19 mouse cellular contexts compared by ENCODE assay signal in the genomic region with DNA sequence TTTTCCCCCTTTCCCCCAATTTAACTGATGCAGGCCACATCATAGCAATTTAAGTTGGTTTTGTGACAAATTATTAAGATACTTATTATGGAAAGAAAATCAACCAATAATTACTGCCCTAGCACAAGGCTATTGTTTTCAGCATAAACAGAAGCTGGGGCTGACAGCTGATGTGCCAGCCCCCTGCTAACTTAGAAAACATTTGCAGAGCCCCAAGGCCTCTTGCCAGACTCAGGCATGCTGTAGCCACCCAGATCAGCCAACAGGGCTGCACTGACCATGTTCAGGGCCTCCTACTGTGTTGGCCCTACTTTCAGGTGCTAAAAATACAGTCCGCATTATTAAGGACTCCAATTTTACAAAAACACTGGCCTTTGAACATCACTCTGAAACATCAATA.
DNase-seq lines count a peak whose midpoint lies in the region; ATAC-seq and TF ChIP-seq lines count a peak whose summit lies in the region.
"Had no signal": no experiment of that assay in that cellular context is flagged by ENCODE, and none has a peak within 500 bp of the region (broad histone marks: within the 10 kb centered on the region; RNA-seq: fewer than 3 reads in every experiment).

No protein-coding gene starts in this region.

- intact Hi-C loops in heart, postnatal 25 days (cut with DNase I): no loop called here

- no peak overlapping the region for H3K9ac ChIP-seq in forebrain, embryonic 15.5 days (replicated peaks)
- H3K9ac ChIP-seq in forebrain, embryonic 12.5 days: no peak overlapping the region
- H3K9ac ChIP-seq in forebrain, postnatal 0 days: no peak overlapping the region
- H3K9ac ChIP-seq: embryonic facial prominence, embryonic 15.5 days; heart, embryonic 13.5 days; liver, embryonic 13.5 days had no signal

- no peak overlapping the region for H3K4me2 ChIP-seq in forebrain, embryonic 15.5 days (replicated peaks)
- no peak overlapping the region for H3K4me2 ChIP-seq in forebrain, embryonic 12.5 days
- H3K4me2 ChIP-seq in forebrain, postnatal 0 days (ENCODE audit: low read depth): no peak overlapping the region
- H3K4me2 ChIP-seq: embryonic facial prominence, embryonic 15.5 days; heart, embryonic 13.5 days; liver, embryonic 13.5 days; midbrain, embryonic 11.5 days had no signal

- H3K4me3 ChIP-seq in forebrain, embryonic 15.5 days: no peak overlapping the region
- H3K4me3 ChIP-seq in forebrain, embryonic 12.5 days (replicated peaks): no peak overlapping the region
- no peak overlapping the region for H3K4me3 ChIP-seq in cerebellum, adult 2 months (replicated peaks; ENCODE audit: insufficient read depth, low read depth, low read length)
- no peak overlapping the region for H3K4me3 ChIP-seq in forebrain, postnatal 0 days (ENCODE audit: low read depth, low read length)
- H3K4me3 ChIP-seq: embryonic facial prominence, embryonic 15.5 days; heart, embryonic 13.5 days; liver, embryonic 13.5 days; myocyte had no signal

- DNase-seq in brain, adult 2 months (ENCODE audit: low read depth, low spot score): peak; percentile 90
- peak; percentile 71 to 88 for DNase-seq in cerebellum, adult 2 months
- no peak for DNase-seq in forebrain, postnatal 0 days
- no peak for DNase-seq in urinary bladder, postnatal 4 days (ENCODE audit: low spot score in 2 of 2)
- no peak for DNase-seq in heart, postnatal 25 days (ENCODE audit: low spot score)
- DNase-seq: B cell, adult 2 months; kidney, adult 9 months; layer of hippocampus, postnatal 36 days; liver, embryonic 13.5 days; lung, postnatal 14 days; right cerebral cortex, postnatal 4 days; thymus, adult 18-20 months had no signal

- peak; percentile 79 for ATAC-seq in forebrain, embryonic 15.5 days (replicated peaks)
- no peak for ATAC-seq in forebrain, embryonic 12.5 days (ENCODE audit: low FRiP score)
- ATAC-seq in forebrain, postnatal 0 days: peak; percentile 56; the same call in 1 of the 2 replicates
- ATAC-seq in megakaryocyte-erythroid progenitor cell, adult 5-6 weeks (replicated peaks; ENCODE audit: low FRiP score, low TSS enrichment, poor library complexity, severe bottlenecking): no peak

- H3K27me3 ChIP-seq in forebrain, embryonic 15.5 days: no peaks in the 10 kb centered on the region
- H3K27me3 ChIP-seq in forebrain, embryonic 12.5 days: no peaks in the 10 kb centered on the region
- no peaks in the 10 kb centered on the region for H3K27me3 ChIP-seq in cerebellum, adult 2 months (ENCODE audit: control insufficient read depth, insufficient read depth, low read length)
- no peaks in the 10 kb centered on the region for H3K27me3 ChIP-seq in forebrain, postnatal 0 days (ENCODE audit: insufficient read depth, low read length)
- H3K27me3 ChIP-seq: embryonic facial prominence, embryonic 15.5 days; heart, embryonic 13.5 days; liver, embryonic 13.5 days had no signal

- 0 out of 2 replicates have a peak, but pooled peaks have one; percentile 8 for TF ChIP-seq CTCF in cerebellum, adult 2 months (IDR thresholded peaks at IDR 0.05; ENCODE audit: borderline replicate concordance, insufficient read depth, low read depth, low read length)
- no peak for TF ChIP-seq CTCF in forebrain, postnatal 0 days (IDR thresholded peaks at IDR 0.05; ENCODE audit: low read depth)

- H3K9me3 ChIP-seq in forebrain, embryonic 15.5 days: no peaks in the 10 kb centered on the region
- H3K9me3 ChIP-seq in forebrain, embryonic 12.5 days: no peaks in the 10 kb centered on the region
- H3K9me3 ChIP-seq in forebrain, postnatal 0 days (ENCODE audit: low read length): no peaks in the 10 kb centered on the region
- H3K9me3 ChIP-seq: embryonic facial prominence, embryonic 15.5 days; heart, embryonic 13.5 days; liver, embryonic 13.5 days had no signal

- no peak overlapping the region for H3K27ac ChIP-seq in forebrain, embryonic 15.5 days (replicated peaks)
- no peak overlapping the region for H3K27ac ChIP-seq in forebrain, embryonic 12.5 days
- H3K27ac ChIP-seq in cerebellum, adult 2 months (ENCODE audit: insufficient read depth, low read length): peak overlapping the region; percentile 66; the same call in 1 of the 2 replicates
- no peak overlapping the region for H3K27ac ChIP-seq in forebrain, postnatal 0 days (ENCODE audit: low read depth, low read length)
- H3K27ac ChIP-seq: embryonic facial prominence, embryonic 15.5 days; heart, embryonic 13.5 days; liver, embryonic 13.5 days had no signal

- H3K36me3 ChIP-seq in forebrain, embryonic 15.5 days: no peaks in the 10 kb centered on the region
- no peaks in the 10 kb centered on the region for H3K36me3 ChIP-seq in forebrain, embryonic 12.5 days (replicated peaks)
- H3K36me3 ChIP-seq in forebrain, postnatal 0 days (ENCODE audit: insufficient read depth): no peaks in the 10 kb centered on the region
- H3K36me3 ChIP-seq: embryonic facial prominence, embryonic 15.5 days; heart, embryonic 13.5 days; liver, embryonic 13.5 days had no signal

- 77% methylated on average over 1 of the region's 1 CpGs for WGBS in forebrain, embryonic 15.5 days
- WGBS in forebrain, embryonic 12.5 days: 95% methylated on average over 1 of the region's 1 CpGs
- 6% methylated on average over 1 of the region's 1 CpGs for WGBS in cerebellum, adult 2 months
- WGBS in forebrain, postnatal 0 days: 59% methylated on average over 1 of the region's 1 CpGs

- no peak for TF ChIP-seq POLR2A in cerebellum, adult 2 months (IDR thresholded peaks at IDR 0.05; ENCODE audit: borderline replicate concordance, insufficient read depth, low read length)

- H3K4me1 ChIP-seq in forebrain, embryonic 15.5 days: peaks cover 19% of the 10 kb centered on the region
- H3K4me1 ChIP-seq in forebrain, embryonic 12.5 days: peaks cover 9% of the 10 kb centered on the region; the same call in 1 of the 2 replicates
- peaks cover 6% of the 10 kb centered on the region; the same call in 1 of the 2 replicates for H3K4me1 ChIP-seq in cerebellum, adult 2 months (ENCODE audit: control insufficient read depth, insufficient read depth, low read length)
- H3K4me1 ChIP-seq in forebrain, postnatal 0 days (ENCODE audit: insufficient read depth): no peaks in the 10 kb centered on the region
- H3K4me1 ChIP-seq: liver, embryonic 13.5 days had no signal

Comparison
In these comparisons a context has a peak if more than half of its experiments do, and no peak if none do; other contexts are left out.
1. ATAC-seq: peak in forebrain, embryonic 15.5 days (single experiment) and forebrain, postnatal 0 days (single experiment); none in forebrain, embryonic 12.5 days (single experiment) and megakaryocyte-erythroid progenitor cell, adult 5-6 weeks (single experiment).
2. DNase-seq: peak in brain, adult 2 months (single experiment) and cerebellum, adult 2 months (2 of 2); none in forebrain, postnatal 0 days (single experiment), urinary bladder, postnatal 4 days (0 of 2) and heart, postnatal 25 days (single experiment).